Mouse (Mus musculus) ES-E14 (cell line): ENCODE data around the gene Esam. TPM values are rescaled to one million over a fixed set of nuclear protein-coding genes. Genes with fewer than 3 reads are reported as not detected.

ENCODE experiments used
- DNase-seq: peaks from one replicate; pipeline ENCODE4 v3.0.0-alpha.2; 2013; ENCODE audit warnings: low read depth, low spot score
- H3K27ac ChIP-seq: 2 replicates; pipeline ENCODE4 v1.5.1; 2012; ENCODE audit warnings: low read depth, mild to moderate bottlenecking, low read length, moderate library complexity, mixed read lengths; ENCODE audit not compliant: poor library complexity, insufficient read depth, severe bottlenecking
- H3K36me3 ChIP-seq: 2 replicates; pipeline ENCODE4 v1.6.1; 2012; ENCODE audit warnings: mild to moderate bottlenecking, low read length, moderate library complexity, mixed read lengths; ENCODE audit not compliant: control insufficient read depth, poor library complexity, insufficient read depth, severe bottlenecking
- H3K4me1 ChIP-seq, 2 experiments: fragments of 150-350 bp in 1 of 2; sonication (generic) in 1 of 2; 2 replicates each; pipeline ENCODE4 v1.6.1; 2012; ENCODE audit warnings: low read length in 2 of 2, mild to moderate bottlenecking in 1 of 2, mixed read lengths in 1 of 2; ENCODE audit not compliant: control insufficient read depth in 2 of 2, insufficient read depth in 2 of 2, poor library complexity in 1 of 2
- H3K4me3 ChIP-seq, 2 experiments: fragments of 150-350 bp in 1 of 2; sonication (generic) in 1 of 2; 2 replicates each; pipeline ENCODE4 v1.5.1; 2012; ENCODE audit warnings: low read length in 2 of 2, low read depth in 1 of 2, mild to moderate bottlenecking in 1 of 2, mixed read lengths in 1 of 2; ENCODE audit not compliant: insufficient read depth in 1 of 2, poor library complexity in 1 of 2, severe bottlenecking in 1 of 2
- H3K9ac ChIP-seq: 2 replicates; pipeline ENCODE4 v1.6.1; 2012; ENCODE audit warnings: low read depth, mild to moderate bottlenecking, low read length, mixed read lengths; ENCODE audit not compliant: poor library complexity, insufficient read depth, severe bottlenecking
- H3K9me3 ChIP-seq: fragments of 150-350 bp; sonication (generic); 2 replicates; pipeline ENCODE4 v1.6.1; 2012; ENCODE audit warnings: low read depth, mild to moderate bottlenecking, low read length; ENCODE audit not compliant: control insufficient read depth, insufficient read depth
- CHD2 ChIP-seq: IDR thresholded peaks from 2 replicates; pipeline ENCODE4 v1.6.1; 2014; ENCODE audit warnings: mild to moderate bottlenecking, low read depth, low read length, inconsistent platforms
- HCFC1 ChIP-seq: IDR thresholded peaks from 2 replicates; pipeline ENCODE4 v1.6.1; 2012; ENCODE audit warnings: low read length, inconsistent platforms, borderline replicate concordance; ENCODE audit not compliant: insufficient read depth
- MAFK ChIP-seq: IDR thresholded peaks from 2 replicates; pipeline ENCODE4 v1.6.1; 2014; ENCODE audit warnings: mild to moderate bottlenecking, low read depth, low read length, inconsistent platforms; ENCODE audit not compliant: insufficient read depth
- ZC3H11A ChIP-seq: IDR thresholded peaks from 2 replicates; pipeline ENCODE4 v1.6.1; 2012; ENCODE audit warnings: low read depth, mild to moderate bottlenecking, inconsistent platforms, low read length, borderline replicate concordance
- ZNF384 ChIP-seq: IDR thresholded peaks from 2 replicates; pipeline ENCODE4 v1.6.1; 2012; ENCODE audit warnings: low read depth, low read length, inconsistent platforms
- in situ Hi-C, 2 experiments: fragments of 600-800 bp; cut with MboI; formaldehyde crosslinking; loops; one replicate each; pipeline ENCODE4 v1.15.1; 2025; ENCODE audit warnings: low sequenced_read_pairs in 2 of 2, inconsistent platforms in 1 of 2; ENCODE audit not compliant: unreplicated experiment in 2 of 2
- total RNA-seq: library from RNA; depleted of rRNA; stranded (reverse); fragments of 300-350 nt; gene quantifications from 2 replicates; pipeline ENCODE4 v1.2.3, GENCODE M21; 2012

The Esam gene
- total RNA-seq, 1 experiment = 6.5 TPM

- no peaks in the 10 kb centered on the region for H3K9me3 ChIP-seq
- no peak overlapping the region for H3K27ac ChIP-seq
- no peaks in the 10 kb centered on the region for H3K36me3 ChIP-seq
- no peak overlapping the region for H3K4me3 ChIP-seq
- no peak overlapping the region for H3K9ac ChIP-seq
- no peak for TF ChIP-seq MAFK
- no peak for TF ChIP-seq ZC3H11A
- TF ChIP-seq ZNF384 = no peak
- TF ChIP-seq CHD2 = no peak
- TF ChIP-seq HCFC1 = no peak
- in situ Hi-C loops = no loop called here
- no peaks in the 10 kb centered on the region for H3K4me1 ChIP-seq
- no peak for DNase-seq
Measured at GRCm38 (mm10) chr9:37567892-37568604, 40.2 kb downstream of the Esam start.

GRCm38 (mm10) chr9:37568605-37569214 is 40.8 kb downstream of the Esam start:
- no peak for DNase-seq
- H3K9ac ChIP-seq = no peak overlapping the region
- H3K4me1 ChIP-seq = no peaks in the 10 kb centered on the region
- no peaks in the 10 kb centered on the region for H3K36me3 ChIP-seq
- TF ChIP-seq HCFC1 (no peak), ZC3H11A (no peak), CHD2 (no peak), MAFK (no peak), ZNF384 (no peak)
- H3K27ac ChIP-seq = no peak overlapping the region
- no peak overlapping the region for H3K4me3 ChIP-seq
- in situ Hi-C loops = no loop called here
- H3K9me3 ChIP-seq = no peaks in the 10 kb centered on the region

GRCm38 (mm10) chr9:37569231-37569835 is 41.5 kb downstream of the Esam start:
- Histone ChIP-seq H3K27ac (no peak overlapping the region), H3K9me3 (no peaks in the 10 kb centered on the region), H3K4me3 (no peak overlapping the region), H3K36me3 (no peaks in the 10 kb centered on the region), H3K9ac (no peak overlapping the region), H3K4me1 (no peaks in the 10 kb centered on the region)
- TF ChIP-seq HCFC1 (no peak), ZNF384 (no peak)
- in situ Hi-C loops = no loop called here
- DNase-seq = no peak

GRCm38 (mm10) chr9:37572204-37572876 is 44.5 kb downstream of the Esam start:
- in situ Hi-C loops = no loop called here
- Histone ChIP-seq H3K27ac (no peak overlapping the region), H3K4me1 (peaks cover 0 to 5% of the 10 kb centered on the region in 2 experiments; a peak in 1 of 4 replicates), H3K4me3 (no peak overlapping the region), H3K9me3 (no peaks in the 10 kb centered on the region), H3K9ac (no peak overlapping the region), H3K36me3 (no peaks in the 10 kb centered on the region)
- no peak for DNase-seq
- TF ChIP-seq HCFC1 = no peak
- no peak for TF ChIP-seq ZC3H11A
- no peak for TF ChIP-seq CHD2
- TF ChIP-seq MAFK = no peak
- no peak for TF ChIP-seq ZNF384
